Mouse (Mus musculus) hematopoietic stem cell, adult 5-6 weeks (primary cell): ENCODE data around the gene Dnhd1. TPM values are rescaled to one million over a fixed set of nuclear protein-coding genes. Genes with fewer than 3 reads are reported as not detected.

Experiments used
- ATAC-seq, 2 experiments: fragments of 125-278 bp in 1 of 2; replicated peaks in 1 of 2; 2 replicates each; pipeline ENCODE4 v1.8.0; 2016 to 2017; ENCODE audit warnings: inconsistent platforms in 2 of 2, mild to moderate bottlenecking in 2 of 2, moderate number of reproducible peaks in 2 of 2, low read depth in 1 of 2, moderate TSS enrichment in 1 of 2; ENCODE audit not compliant: low FRiP score in 2 of 2, poor library complexity in 2 of 2, severe bottlenecking in 2 of 2, insufficient read depth in 1 of 2, low TSS enrichment in 1 of 2
- total RNA-seq: library from RNA; stranded (forward); fragments of 172-1452, 232-1000 nt; gene quantifications from 2 replicates; pipeline ENCODE4 v1.2.3, GENCODE M21; 2017

Gene Dnhd1
- total RNA-seq, result 4.3 and 4.8 TPM in 2 replicates

DNA sequence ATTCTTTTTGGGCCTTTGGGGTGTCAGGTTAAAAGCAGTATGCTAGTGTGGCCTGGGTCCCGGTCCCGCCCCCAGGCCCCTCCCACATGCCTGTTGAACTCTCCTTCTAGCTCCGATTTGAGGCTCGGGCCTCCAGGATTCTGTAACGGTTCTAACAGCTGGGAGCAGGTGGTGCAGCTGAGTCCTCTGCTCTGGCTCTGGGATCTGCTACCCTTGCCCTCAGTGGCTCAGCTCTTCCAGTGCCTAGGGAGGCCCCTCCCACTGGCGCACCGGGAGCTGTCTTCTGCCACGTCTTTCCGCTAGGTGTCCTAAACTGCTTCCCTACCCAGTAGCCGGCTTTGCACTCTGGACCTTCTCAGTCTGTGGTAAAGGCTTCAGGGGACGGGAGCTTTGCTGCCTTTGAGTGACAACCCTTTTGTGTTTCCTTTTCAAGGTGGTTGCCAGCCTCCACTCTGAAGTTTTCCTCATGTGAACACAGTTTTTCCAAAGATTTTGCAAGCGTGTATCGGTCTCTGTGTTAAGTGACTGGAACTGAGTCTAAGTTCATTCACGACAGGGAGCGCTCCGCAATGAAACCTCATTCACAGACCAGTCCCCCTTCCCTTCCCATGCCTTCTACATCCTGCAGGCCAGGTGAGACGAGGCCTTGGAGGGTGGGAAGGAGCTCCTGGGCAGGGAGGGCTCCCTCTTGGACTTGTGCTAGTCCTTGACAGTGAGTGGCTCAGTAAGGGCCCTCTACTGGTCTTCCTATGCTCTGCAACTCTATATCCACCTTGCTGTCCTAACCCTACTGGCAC is at the start of gene Dnhd1:
Dnhd1 (plus strand) TSS at position 189 of the 797 bp plus-strand sequence.
- peak; percentile 98 to 99 for ATAC-seq

GRCm38 (mm10) chr7:105602860-105603623 is 47.6 kb upstream of the Dnhd1 start:
- ATAC-seq, result peak; percentile 78 to 88

- peak; percentile 12 to 60; a peak in 1 of 4 replicates for ATAC-seq
These were observed 42.2 kb upstream of the Dnhd1 start for GRCm38 (mm10) chr7:105608467-105608866.

DNA sequence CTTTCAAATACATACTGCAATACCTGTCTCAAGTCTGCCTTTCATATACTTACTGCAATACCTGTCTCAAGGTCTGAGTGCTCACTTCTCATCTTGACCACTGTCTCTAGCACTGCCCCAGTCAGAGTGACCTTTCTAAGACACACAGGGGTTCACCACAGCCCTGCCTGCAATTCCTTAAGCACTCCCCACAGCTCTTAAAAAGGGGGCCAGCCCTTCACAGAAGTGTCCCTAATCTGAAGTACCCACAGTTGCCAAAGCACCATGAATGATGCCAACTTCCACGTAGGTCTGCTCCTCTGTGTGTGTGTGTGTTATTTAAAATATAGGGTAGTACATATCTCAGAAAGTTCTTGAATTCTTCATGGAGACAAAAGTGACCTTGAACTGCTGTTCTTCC is 38.9 kb upstream of the Dnhd1 start:
- no peak for ATAC-seq

- ATAC-seq, result no peak
These were observed 36.2 kb upstream of the Dnhd1 start for GRCm38 (mm10) chr7:105614400-105614799.

DNA sequence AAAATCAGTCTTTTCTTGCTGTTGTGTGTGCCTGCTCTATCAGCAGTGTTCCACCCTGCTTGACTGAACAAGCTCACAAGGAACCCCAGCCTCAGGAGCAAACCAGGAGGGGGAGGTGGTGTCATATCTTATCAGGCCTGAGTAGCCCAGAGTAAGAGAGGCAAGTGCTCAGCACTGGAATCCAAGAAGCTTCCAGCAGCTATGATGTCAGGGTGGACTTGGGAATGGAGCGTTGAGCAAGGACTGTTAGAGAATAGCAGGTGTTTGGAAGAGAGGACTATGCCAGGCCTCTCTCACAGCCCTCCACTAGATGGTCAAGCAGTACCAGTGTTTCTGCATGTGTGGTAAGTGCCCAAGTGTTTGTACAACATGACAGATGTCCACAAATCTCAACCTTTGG is 34.9 kb upstream of the Dnhd1 start:
- ATAC-seq, result no peak

DNA sequence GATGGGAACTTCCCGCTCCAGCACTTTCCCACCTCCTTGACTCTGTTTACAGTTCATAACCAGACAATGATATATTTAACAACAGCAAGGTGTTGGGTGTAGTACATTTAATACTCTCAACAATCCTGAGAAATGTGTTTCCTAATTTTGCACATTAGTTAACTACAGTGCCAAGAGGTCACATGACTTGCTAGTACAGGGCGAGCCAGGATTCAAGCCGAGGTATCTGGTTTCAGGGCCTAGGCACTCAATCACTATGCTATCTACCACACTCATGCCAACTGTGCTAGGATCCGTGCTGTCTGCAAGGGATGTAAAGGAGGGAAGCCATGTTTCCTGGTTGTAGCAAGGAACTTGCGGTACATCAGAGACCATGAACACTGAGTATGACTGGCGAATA is 34.1 kb upstream of the Dnhd1 start:
- no peak for ATAC-seq

GRCm38 (mm10) chr7:105617810-105618209 is 32.8 kb upstream of the Dnhd1 start:
- no peak for ATAC-seq

GRCm38 (mm10) chr7:105619701-105620100 is 30.9 kb upstream of the Dnhd1 start:
- no peak for ATAC-seq

- ATAC-seq, result no peak
These were observed 29.6 kb upstream of the Dnhd1 start for GRCm38 (mm10) chr7:105621053-105621452.

DNA sequence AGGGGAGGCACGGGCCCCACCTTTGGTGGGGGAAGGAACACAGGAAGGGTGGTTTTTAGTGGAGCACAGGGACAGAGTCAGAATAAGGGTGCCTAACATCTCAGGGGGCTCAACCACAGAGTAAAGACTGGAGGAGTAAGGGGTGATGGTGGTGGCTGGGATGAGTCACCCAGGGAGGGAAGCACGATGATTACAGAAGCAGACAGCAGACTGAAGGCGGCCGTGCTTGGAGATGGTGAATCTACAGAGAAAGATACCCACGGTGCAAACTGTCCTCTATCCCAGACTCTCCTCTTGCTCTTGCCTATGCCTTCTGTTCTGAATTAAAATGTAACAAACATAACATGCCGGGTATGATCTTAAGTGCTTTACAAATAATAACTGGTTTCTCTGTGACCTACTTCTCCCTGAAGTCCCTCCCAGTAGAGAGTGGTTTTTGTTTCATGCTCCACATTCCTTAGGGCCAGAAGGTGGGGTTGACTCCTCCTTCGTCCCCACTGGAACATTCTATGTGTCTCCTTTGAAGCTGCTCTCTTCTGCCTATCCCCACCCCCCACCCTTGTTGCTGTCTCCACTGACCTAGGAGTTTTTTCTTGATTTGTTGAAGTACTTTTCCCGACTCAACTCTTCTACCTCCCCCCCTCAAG is 28.9 kb upstream of the Dnhd1 start:
- no peak for ATAC-seq

DNA sequence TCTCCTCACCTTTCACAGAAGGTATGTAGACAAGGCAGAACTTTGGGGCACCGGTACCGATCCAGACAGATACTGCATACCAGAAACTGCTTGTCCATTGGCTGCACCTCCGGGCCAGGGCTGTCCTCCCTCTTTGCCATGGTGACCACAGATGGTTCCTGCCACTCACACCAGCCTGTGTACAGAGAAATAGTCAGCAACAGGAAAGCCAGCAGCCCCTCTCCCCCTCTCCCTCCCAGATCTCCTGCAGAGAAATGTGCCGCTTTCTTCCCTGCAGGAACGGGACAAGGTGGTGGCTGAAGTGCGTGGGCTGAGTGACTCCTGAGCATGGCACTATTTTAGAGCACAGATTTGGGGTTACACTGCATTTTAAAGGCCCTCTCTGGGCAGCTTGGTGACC is 25.2 kb upstream of the Dnhd1 start:
- no peak for ATAC-seq

DNA sequence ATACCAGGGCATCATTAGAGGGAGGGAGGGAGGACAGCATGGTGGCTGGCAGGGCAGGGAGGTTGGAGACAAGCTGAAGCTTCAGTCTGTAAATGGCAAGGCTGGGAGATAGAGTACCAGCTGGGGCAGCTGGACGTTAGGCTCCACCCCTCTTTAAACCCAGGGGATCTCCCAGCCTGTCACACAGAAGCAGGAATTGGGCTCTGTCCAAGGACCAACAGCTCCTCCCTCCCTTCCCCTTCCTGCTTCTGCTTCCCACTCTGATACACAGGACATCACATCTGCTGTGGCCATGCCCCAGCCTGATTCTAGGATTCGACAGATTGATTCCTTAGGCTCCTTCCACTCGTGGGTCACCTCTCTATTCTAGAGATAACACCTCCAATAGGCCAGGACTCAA is 22.0 kb upstream of the Dnhd1 start:
- peak; percentile 43 to 52; a peak in 2 of 4 replicates for ATAC-seq

- no peak for ATAC-seq
These were observed 18.1 kb upstream of the Dnhd1 start for GRCm38 (mm10) chr7:105632551-105632972.

DNA sequence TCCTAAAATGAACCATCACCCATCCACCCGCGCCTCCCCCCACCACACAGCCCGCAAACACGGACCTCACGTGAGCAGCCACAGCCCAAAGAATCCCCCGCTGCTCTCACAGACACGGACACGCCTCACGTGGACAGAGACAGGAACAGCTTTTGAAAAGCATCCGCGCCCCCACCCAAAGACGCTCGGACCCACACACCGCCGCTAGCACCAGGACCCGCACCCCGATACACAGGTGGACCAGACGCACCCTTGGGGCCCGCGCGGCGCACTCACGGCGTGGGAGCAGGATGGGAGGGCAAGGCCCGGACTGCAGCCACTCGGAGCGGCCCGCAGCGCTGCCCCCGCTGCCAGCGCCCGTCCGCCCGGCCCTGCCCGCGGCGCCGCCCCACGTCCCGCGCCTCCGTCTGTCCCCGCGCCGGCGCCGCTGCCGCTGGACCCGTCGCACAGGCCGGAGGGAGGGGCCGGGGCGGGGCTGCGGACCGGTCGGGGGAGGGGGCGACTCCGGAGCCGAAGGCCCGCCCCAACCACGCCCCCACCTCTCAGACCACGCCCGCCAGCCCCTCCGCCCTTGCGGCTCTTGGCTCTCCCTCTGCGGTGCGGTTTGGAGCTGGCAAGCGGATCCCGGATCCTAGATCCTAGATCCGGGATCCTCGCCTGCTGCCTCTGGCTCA is 17.4 kb upstream of the Dnhd1 start, which contains the start of gene Trim3:
Trim3 (minus strand) TSS at position 445 of the 674 bp plus-strand sequence.
- ATAC-seq, result peak; percentile 78 to 83

GRCm38 (mm10) chr7:105633801-105634135 is 16.9 kb upstream of the Dnhd1 start:
- ATAC-seq, result peak in 1 of 2 experiments; percentile 5; a peak in 2 of 4 replicates

DNA sequence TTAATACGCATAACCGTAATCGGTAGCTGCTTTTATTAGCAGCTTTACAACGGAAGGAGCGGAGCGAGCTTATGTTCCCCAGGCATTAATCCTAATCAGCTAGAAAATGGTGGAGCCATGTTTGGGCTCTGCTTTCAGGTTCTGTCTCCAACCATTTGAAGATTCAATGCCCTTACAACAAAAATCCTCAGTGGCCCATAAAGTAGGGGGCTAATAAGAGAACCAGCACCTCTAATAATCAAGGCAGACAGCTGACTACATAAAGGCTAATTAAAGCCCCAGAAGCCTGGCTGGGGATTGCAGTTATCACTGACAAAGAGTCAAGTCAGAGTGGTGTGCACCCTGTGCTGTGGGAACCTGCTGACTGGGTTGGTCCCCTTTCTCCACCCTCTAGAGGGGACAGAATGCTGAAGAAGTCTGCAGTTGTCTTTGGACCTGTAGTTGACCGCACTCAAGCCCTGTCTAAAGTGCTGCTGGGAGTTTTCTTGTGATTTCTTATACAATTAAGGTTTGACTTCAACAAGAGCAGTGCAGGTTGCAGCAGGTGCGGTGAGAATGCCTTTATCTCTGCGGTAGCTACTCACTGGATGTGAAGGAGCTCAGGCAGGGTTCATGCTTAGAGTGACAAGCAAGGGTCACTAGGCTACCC is 16.2 kb upstream of the Dnhd1 start:
- ATAC-seq, result no peak
